Mouse (Mus musculus) spleen, adult 2 months (tissue): ENCODE data around the gene Fgd5.

Experiments
- CTCF ChIP-seq: fragments of 200-500 bp; IDR thresholded peaks from 2 replicates; pipeline ENCODE4 v1.5.1; 2011; ENCODE audit warnings: mild to moderate bottlenecking, inconsistent platforms; ENCODE audit not compliant: insufficient read depth, insufficient read length, insufficient replicate concordance; ENCODE audit errors: extremely low read depth
- POLR2A ChIP-seq: fragments of 200-500 bp; IDR thresholded peaks from 2 replicates; pipeline ENCODE4 v1.6.1; 2011; ENCODE audit warnings: low read depth, low read length, inconsistent platforms

DNA sequence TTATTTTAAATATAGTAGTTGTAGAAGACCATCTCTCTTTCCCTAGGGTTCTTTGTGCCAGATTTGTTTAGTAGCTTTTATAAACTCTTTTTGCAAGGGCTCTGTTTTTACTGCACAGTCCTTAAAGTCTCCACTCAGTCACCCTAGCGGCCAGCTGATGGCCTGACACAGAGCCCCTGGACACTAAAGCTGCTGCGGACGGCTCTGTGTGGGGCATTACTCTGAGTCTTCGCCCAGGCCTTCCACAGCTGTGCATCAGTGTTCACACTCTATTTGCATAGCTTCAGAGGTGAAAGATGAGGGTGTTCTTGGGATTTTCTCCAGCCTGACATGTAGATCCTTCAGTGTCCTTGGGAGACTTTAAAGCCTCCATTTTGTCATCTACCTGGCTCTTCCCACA lies 40.2 kb upstream of the Fgd5 start:
- TF ChIP-seq CTCF = no peak
- no peak for TF ChIP-seq POLR2A
